Mouse (Mus musculus): ENCODE measurements around the gene Pabpn1. TPM values are rescaled to one million over a fixed set of nuclear protein-coding genes. Genes with fewer than 3 reads are reported as not detected.
A peak's percentile ranks its signal among the peaks of the same experiment; 100 is the strongest.

Gene Pabpn1
- polyA plus RNA-seq, 1 experiment from 2014 or later = 125 TPM

- peaks cover 52% of the 10 kb centered on the region for H3K4me1 ChIP-seq
Measured at GRCm38 (mm10) chr14:54925349-54926342, 33.3 kb downstream of the Pabpn1 start, which contains the start of gene Efs. Efs (minus strand) TSS chr14:54926126.

GRCm38 (mm10) chr14:54926401-54927158 is 34.3 kb downstream of the Pabpn1 start:
- peak; percentile 83 for ATAC-seq (ENCODE audit: insufficient number of reproducible peaks, low FRiP score, low TSS enrichment, low read depth)
- under 1% methylated on average over 55 of the region's 58 CpGs for WGBS
- Histone ChIP-seq H3K27me3 (no peaks in the 10 kb centered on the region), H3K9ac (peak overlapping the region; percentile 94), H3K4me3 (replicated peaks) (peak overlapping the region; percentile 62), H3K9me3 (replicated peaks) (no peaks in the 10 kb centered on the region), H3K4me1 (peaks cover 52% of the 10 kb centered on the region), H3K27ac (replicated peaks) (peak overlapping the region; percentile 98), H3K36me3 (peaks cover 14% of the 10 kb centered on the region), H3K4me2 (replicated peaks) (peak overlapping the region; percentile 61)

More at GRCm38 (mm10) chr14:54925349-54926342, 33.3 kb downstream of the Pabpn1 start, which contains the start of gene Efs:
- peak within 1 kb of the TSS; percentile 61 for H3K4me2 ChIP-seq (replicated peaks)
- H3K9ac ChIP-seq = peak within 1 kb of the TSS; percentile 94
- H3K27ac ChIP-seq (replicated peaks) = peak within 1 kb of the TSS; percentile 98
- peak; percentile 70 for ATAC-seq (ENCODE audit: insufficient number of reproducible peaks, low FRiP score, low TSS enrichment, low read depth)
- WGBS = 1% methylated on average over 51 of the region's 57 CpGs
- peaks cover 23% of the 10 kb centered on the region for H3K36me3 ChIP-seq
- H3K27me3 ChIP-seq = no peaks in the 10 kb centered on the region
- peak within 1 kb of the TSS; percentile 62 for H3K4me3 ChIP-seq (replicated peaks)
- no peaks in the 10 kb centered on the region for H3K9me3 ChIP-seq (replicated peaks)

- no peaks in the 10 kb centered on the region for H3K27me3 ChIP-seq
- WGBS = 10% methylated on average over 7 of the region's 7 CpGs
- H3K4me2 ChIP-seq (replicated peaks) = peak overlapping the region; percentile 61
- H3K9ac ChIP-seq = peak overlapping the region; percentile 94; the same call in 1 of the 2 replicates
- H3K27ac ChIP-seq (replicated peaks) = peak overlapping the region; percentile 98
- H3K9me3 ChIP-seq (replicated peaks) = no peaks in the 10 kb centered on the region
- peaks cover 52% of the 10 kb centered on the region for H3K4me1 ChIP-seq
- no peak for ATAC-seq (ENCODE audit: insufficient number of reproducible peaks, low FRiP score, low TSS enrichment, low read depth)
- H3K36me3 ChIP-seq = peaks cover 7% of the 10 kb centered on the region
- peak overlapping the region; percentile 62 for H3K4me3 ChIP-seq (replicated peaks)
Measured at GRCm38 (mm10) chr14:54927296-54927695, 35.0 kb downstream of the Pabpn1 start.

- no peak overlapping the region for H3K4me2 ChIP-seq (replicated peaks)
- no peak overlapping the region for H3K27ac ChIP-seq (replicated peaks)
- no peaks in the 10 kb centered on the region for H3K36me3 ChIP-seq
- no peak overlapping the region for H3K4me3 ChIP-seq (replicated peaks)
- H3K9me3 ChIP-seq (replicated peaks) = no peaks in the 10 kb centered on the region
- H3K4me1 ChIP-seq = peaks cover 49% of the 10 kb centered on the region
- no peak for ATAC-seq (ENCODE audit: insufficient number of reproducible peaks, low FRiP score, low TSS enrichment, low read depth)
- WGBS = 58% methylated on average over 5 of the region's 5 CpGs
- no peaks in the 10 kb centered on the region for H3K27me3 ChIP-seq
- no peak overlapping the region for H3K9ac ChIP-seq
Measured at GRCm38 (mm10) chr14:54929801-54930200, 37.5 kb downstream of the Pabpn1 start.

GRCm38 (mm10) chr14:54930431-54930830 is 38.1 kb downstream of the Pabpn1 start:
- no peak overlapping the region for H3K27ac ChIP-seq (replicated peaks)
- H3K9ac ChIP-seq = no peak overlapping the region
- H3K36me3 ChIP-seq = no peaks in the 10 kb centered on the region
- H3K4me2 ChIP-seq (replicated peaks) = no peak overlapping the region
- H3K27me3 ChIP-seq = 0 out of 2 replicates have a peak, but pooled peaks cover 3% of the 10 kb centered on the region
- 22% methylated on average over 2 of the region's 2 CpGs for WGBS
- no peaks in the 10 kb centered on the region for H3K9me3 ChIP-seq (replicated peaks)
- ATAC-seq (ENCODE audit: insufficient number of reproducible peaks, low FRiP score, low TSS enrichment, low read depth) = no peak
- no peak overlapping the region for H3K4me3 ChIP-seq (replicated peaks)
- H3K4me1 ChIP-seq = peaks cover 44% of the 10 kb centered on the region

GRCm38 (mm10) chr14:54932645-54933150 is 40.4 kb downstream of the Pabpn1 start, which contains the start of gene Il25:
Il25 (plus strand) TSS chr14:54932695.
- Histone ChIP-seq H3K9ac (no peak within 1 kb of the TSS), H3K27me3 (0 out of 2 replicates have a peak, but pooled peaks cover 3% of the 10 kb centered on the region), H3K4me1 (peaks cover 38% of the 10 kb centered on the region), H3K36me3 (no peaks in the 10 kb centered on the region), H3K4me3 (replicated peaks) (no peak within 1 kb of the TSS), H3K27ac (replicated peaks) (no peak within 1 kb of the TSS), H3K4me2 (replicated peaks) (no peak within 1 kb of the TSS), H3K9me3 (replicated peaks) (no peaks in the 10 kb centered on the region)
- no peak for ATAC-seq (ENCODE audit: insufficient number of reproducible peaks, low FRiP score, low TSS enrichment, low read depth)
- WGBS = 26% methylated on average over 6 of the region's 6 CpGs

- WGBS = 15% methylated on average over 8 of the region's 8 CpGs
- Histone ChIP-seq H3K27ac (replicated peaks) (peak within 1 kb of the TSS; percentile 84), H3K4me2 (replicated peaks) (peak within 1 kb of the TSS; percentile 15; the same call in 1 of the 2 replicates), H3K36me3 (no peaks in the 10 kb centered on the region), H3K9ac (no peak within 1 kb of the TSS), H3K9me3 (replicated peaks) (no peaks in the 10 kb centered on the region), H3K27me3 (0 out of 2 replicates have a peak, but pooled peaks cover 3% of the 10 kb centered on the region), H3K4me3 (replicated peaks) (peak within 1 kb of the TSS; percentile 8; the same call in 1 of the 2 replicates), H3K4me1 (peaks cover 20% of the 10 kb centered on the region)
- ATAC-seq (ENCODE audit: insufficient number of reproducible peaks, low FRiP score, low TSS enrichment, low read depth) = peak; percentile 46
Measured at GRCm38 (mm10) chr14:54935904-54936830, 43.9 kb downstream of the Pabpn1 start, which contains the start of gene Cmtm5. Cmtm5 (plus strand) TSS chr14:54936261.

- peaks cover 24% of the 10 kb centered on the region for H3K4me1 ChIP-seq
- 0 out of 2 replicates have a peak, but pooled peaks cover 3% of the 10 kb centered on the region for H3K27me3 ChIP-seq
- no peaks in the 10 kb centered on the region for H3K36me3 ChIP-seq
- WGBS = 21% methylated on average over 6 of the region's 6 CpGs
- H3K9me3 ChIP-seq (replicated peaks) = no peaks in the 10 kb centered on the region
- H3K27ac ChIP-seq (replicated peaks) = peak overlapping the region; percentile 84
- H3K4me3 ChIP-seq (replicated peaks) = peak overlapping the region; percentile 8; the same call in 1 of the 2 replicates
- H3K4me2 ChIP-seq (replicated peaks) = 0 out of 2 replicates have a peak overlapping the region, but pooled peaks have one; percentile 15
- H3K9ac ChIP-seq = no peak overlapping the region
- ATAC-seq (ENCODE audit: insufficient number of reproducible peaks, low FRiP score, low TSS enrichment, low read depth) = no peak
Measured at GRCm38 (mm10) chr14:54936831-54937160, 44.5 kb downstream of the Pabpn1 start.

- no peak for ATAC-seq (ENCODE audit: insufficient number of reproducible peaks, low FRiP score, low TSS enrichment, low read depth)
- Histone ChIP-seq H3K27me3 (0 out of 2 replicates have a peak, but pooled peaks cover 3% of the 10 kb centered on the region), H3K27ac (replicated peaks) (no peak overlapping the region), H3K4me2 (replicated peaks) (no peak overlapping the region), H3K9me3 (replicated peaks) (no peaks in the 10 kb centered on the region), H3K36me3 (no peaks in the 10 kb centered on the region), H3K4me3 (replicated peaks) (no peak overlapping the region), H3K4me1 (peaks cover 22% of the 10 kb centered on the region), H3K9ac (no peak overlapping the region)
- WGBS = 86% methylated on average over 16 of the region's 16 CpGs
Measured at GRCm38 (mm10) chr14:54937361-54938182, 45.3 kb downstream of the Pabpn1 start.
